Mouse (Mus musculus) megakaryocyte progenitor cell, adult 5-6 weeks (primary cell): ENCODE results near the gene Babam2. TPM values are rescaled to one million over a fixed set of nuclear protein-coding genes. Genes with fewer than 3 reads are reported as not detected.
A peak's percentile ranks its signal among the peaks of the same experiment; 100 is the strongest.

Experiments used
- ATAC-seq: replicated peaks from 2 replicates; pipeline ENCODE4 v1.8.0; 2016; ENCODE audit warnings: mild to moderate bottlenecking, moderate TSS enrichment, inconsistent platforms; ENCODE audit not compliant: poor library complexity
- total RNA-seq, 2 experiments: library from RNA; stranded (forward) in 1 of 2; stranded (reverse) in 1 of 2; fragments of 157-497, 149-512 nt in 1 of 2; fragments of 200-1000 nt in 1 of 2; gene quantifications; 2 replicates each; pipeline versions ENCODE4 v1.2.3 to v1.2.4; 2015 to 2017

Gene Babam2
- total RNA-seq, 2 experiments from 2014 or later = 37.7 to 117 TPM

GRCm38 (mm10) chr5:32034475-32035054 lies 337.1 kb downstream of the Babam2 start:
- ATAC-seq = no peak

GRCm38 (mm10) chr5:32035721-32036320 lies 338.3 kb downstream of the Babam2 start:
- ATAC-seq = no peak

- ATAC-seq = no peak
Observed at GRCm38 (mm10) chr5:32036896-32037295, 339.4 kb downstream of the Babam2 start.

GRCm38 (mm10) chr5:32037546-32037945 lies 340.1 kb downstream of the Babam2 start:
- no peak for ATAC-seq

GRCm38 (mm10) chr5:32038994-32039393 lies 341.5 kb downstream of the Babam2 start:
- ATAC-seq = no peak

- no peak for ATAC-seq
Observed at GRCm38 (mm10) chr5:32039511-32039910, 342.0 kb downstream of the Babam2 start.

GRCm38 (mm10) chr5:32043153-32043552 lies 345.7 kb downstream of the Babam2 start:
- no peak for ATAC-seq

- no peak for ATAC-seq
Observed at GRCm38 (mm10) chr5:32043996-32044395, 346.5 kb downstream of the Babam2 start.

GRCm38 (mm10) chr5:32051899-32052298 lies 354.4 kb downstream of the Babam2 start:
- no peak for ATAC-seq

- ATAC-seq = no peak
Observed at GRCm38 (mm10) chr5:32052467-32052866, 355.0 kb downstream of the Babam2 start.

GRCm38 (mm10) chr5:32053476-32053875 lies 356.0 kb downstream of the Babam2 start:
- 0 out of 2 replicates have a peak, but pooled peaks have one; percentile 29 for ATAC-seq

GRCm38 (mm10) chr5:32055676-32056075 lies 358.2 kb downstream of the Babam2 start:
- ATAC-seq = no peak

- ATAC-seq = no peak
Observed at GRCm38 (mm10) chr5:32056126-32056525, 358.6 kb downstream of the Babam2 start.

GRCm38 (mm10) chr5:32058481-32059253 lies 361.2 kb downstream of the Babam2 start:
- ATAC-seq = no peak

- no peak for ATAC-seq
Observed at GRCm38 (mm10) chr5:32059254-32059796, 361.8 kb downstream of the Babam2 start.

GRCm38 (mm10) chr5:32060485-32060884 lies 363.0 kb downstream of the Babam2 start:
- no peak for ATAC-seq

- no peak for ATAC-seq
Observed at GRCm38 (mm10) chr5:32061854-32062253, 364.4 kb downstream of the Babam2 start.

GRCm38 (mm10) chr5:32064341-32065105 lies 367.0 kb downstream of the Babam2 start:
- ATAC-seq = no peak

GRCm38 (mm10) chr5:32066015-32066734 lies 368.7 kb downstream of the Babam2 start:
- no peak for ATAC-seq

- no peak for ATAC-seq
Observed at GRCm38 (mm10) chr5:32066839-32067238, 369.4 kb downstream of the Babam2 start.
